Comparison of ENCODE assay signal across 9 mouse cellular contexts in genomic region chr13:42757654-42758400, GRCm38 (mm10).
DNase-seq lines count a peak whose midpoint lies in the region; ATAC-seq and TF ChIP-seq lines count a peak whose summit lies in the region.
"Had no signal": no experiment of that assay in that cellular context is flagged by ENCODE, and none has a peak within 500 bp of the region (broad histone marks: within the 10 kb centered on the region; RNA-seq: fewer than 3 reads in every experiment).

No protein-coding gene starts in this region.

- H3K4me3 ChIP-seq in cerebellum, adult 2 months (replicated peaks; ENCODE audit: insufficient read depth, low read depth, low read length) = no peak overlapping the region
- H3K4me3 ChIP-seq in cortical plate, adult 2 months (ENCODE audit: insufficient read depth, low read length) = no peak overlapping the region
- H3K4me3 ChIP-seq in kidney, adult 2 months (ENCODE audit: insufficient read depth, low read depth, low read length) = no peak overlapping the region
- H3K4me3 ChIP-seq: liver, embryonic 15.5 days had no signal

- no peak overlapping the region for H3K27ac ChIP-seq in cerebellum, adult 2 months (ENCODE audit: insufficient read depth, low read length)
- H3K27ac ChIP-seq in cortical plate, adult 2 months (ENCODE audit: insufficient read depth, low read length) = peak overlapping the region; percentile 76; the same call in 1 of the 2 replicates
- H3K27ac ChIP-seq in kidney, adult 2 months (ENCODE audit: insufficient read depth, low read depth, low read length) = no peak overlapping the region; the same call in 1 of the 2 replicates
- H3K27ac ChIP-seq: liver, embryonic 15.5 days had no signal

- intact Hi-C loops in left cerebral cortex, postnatal 4 days (cut with DNase I) = no loop called here
- intact Hi-C loops in heart, postnatal 10 days (cut with DNase I) = no loop called here

- no peak for ATAC-seq in erythroid progenitor cell, adult 5-6 weeks (replicated peaks; ENCODE audit: low FRiP score, poor library complexity, severe bottlenecking)
- no peak for ATAC-seq in erythroblast, adult 5-6 weeks (replicated peaks; ENCODE audit: low FRiP score, poor library complexity, severe bottlenecking)

- TF ChIP-seq CTCF in cerebellum, adult 2 months (IDR thresholded peaks at IDR 0.05; ENCODE audit: borderline replicate concordance, insufficient read depth, low read depth, low read length) = no peak
- TF ChIP-seq CTCF in cortical plate, adult 2 months (IDR thresholded peaks at IDR 0.05; ENCODE audit: extremely low read depth, insufficient read depth, low read length) = no peak
- TF ChIP-seq CTCF in kidney, adult 2 months (conservative IDR thresholded peaks at IDR 0.05; ENCODE audit: insufficient read depth, insufficient read length, low read depth, low read length) = no peak

- no peaks in the 10 kb centered on the region for H3K27me3 ChIP-seq in cerebellum, adult 2 months (ENCODE audit: control insufficient read depth, insufficient read depth, low read length)
- no peaks in the 10 kb centered on the region for H3K27me3 ChIP-seq in kidney, adult 2 months (replicated peaks; ENCODE audit: control insufficient read depth, insufficient read depth, low read length)
- H3K27me3 ChIP-seq: liver, embryonic 15.5 days had no signal

- no peak for TF ChIP-seq POLR2A in cerebellum, adult 2 months (IDR thresholded peaks at IDR 0.05; ENCODE audit: borderline replicate concordance, insufficient read depth, low read length)
- TF ChIP-seq POLR2A in cortical plate, adult 2 months (IDR thresholded peaks at IDR 0.05; ENCODE audit: extremely low read depth, insufficient read depth, low read length) = no peak
- TF ChIP-seq POLR2A in kidney, adult 2 months (IDR thresholded peaks at IDR 0.05; ENCODE audit: low read depth, low read length) = no peak

- H3K4me1 ChIP-seq in cerebellum, adult 2 months (ENCODE audit: control insufficient read depth, insufficient read depth, low read length) = peaks cover 8% of the 10 kb centered on the region
- H3K4me1 ChIP-seq in cortical plate, adult 2 months (ENCODE audit: control insufficient read depth, insufficient read depth, low read length) = peaks cover 9% of the 10 kb centered on the region
- H3K4me1 ChIP-seq in kidney, adult 2 months (ENCODE audit: control insufficient read depth, insufficient read depth, low read length) = peaks cover 8% of the 10 kb centered on the region
- H3K4me1 ChIP-seq: liver, embryonic 15.5 days had no signal

- peak; percentile 6 to 20 for DNase-seq in cerebellum, postnatal 14 days
- DNase-seq in cerebellum, adult 2 months = no peak
- peak; percentile 81 for DNase-seq in kidney, adult 2 months
- DNase-seq in left cerebral cortex, postnatal 4 days = peak; percentile 10
- no peak for DNase-seq in heart, postnatal 10 days

- WGBS in cerebellum, adult 2 months = 14% methylated on average over 11 of the region's 11 CpGs
- WGBS in kidney, adult 2 months = 16% methylated on average over 11 of the region's 11 CpGs

- H3K36me3 ChIP-seq in kidney, adult 2 months (ENCODE audit: control insufficient read depth, insufficient read depth, low read length) = no peaks in the 10 kb centered on the region
- H3K36me3 ChIP-seq: liver, embryonic 15.5 days had no signal

Comparison
In these comparisons a context has a peak if more than half of its experiments do, and no peak if none do; other contexts are left out.
1. DNase-seq: peak in cerebellum, postnatal 14 days (2 of 2), kidney, adult 2 months (single experiment) and left cerebral cortex, postnatal 4 days (single experiment); none in cerebellum, adult 2 months (0 of 2) and heart, postnatal 10 days (0 of 2).